Comparison of ENCODE assay signal across 35 mouse cellular contexts in the genomic region with DNA sequence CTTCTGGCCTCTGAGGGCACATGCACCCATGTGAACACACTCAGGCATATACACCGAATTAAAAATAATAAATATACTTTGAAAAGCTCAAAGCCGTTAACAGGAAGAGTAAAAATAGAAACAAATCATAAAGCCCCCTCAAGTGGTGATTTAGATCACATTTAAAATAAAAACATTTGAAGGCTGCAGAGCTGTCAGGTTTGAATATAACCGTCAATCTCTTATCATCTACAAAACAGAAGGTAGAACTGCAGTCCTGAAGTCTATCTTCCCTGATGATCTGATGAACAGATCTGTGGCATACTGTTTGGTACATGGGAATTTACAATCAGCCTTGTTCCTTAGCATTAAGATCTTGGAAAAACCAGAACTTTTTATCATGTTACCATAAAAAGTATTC.
"Had no signal": no experiment of that assay in that cellular context is flagged by ENCODE, and none has a peak within 500 bp of the region (broad histone marks: within the 10 kb centered on the region; RNA-seq: fewer than 3 reads in every experiment).

No protein-coding gene starts in this region.

- H3K27me3 ChIP-seq: heart, embryonic 12.5 days; heart, embryonic 13.5 days; heart, embryonic 15.5 days; hindbrain, embryonic 12.5 days; hindbrain, embryonic 13.5 days; hindbrain, embryonic 15.5 days; intestine, embryonic 15.5 days; kidney, embryonic 15.5 days had no signal

- H3K9me3 ChIP-seq: heart, embryonic 10.5 days; heart, embryonic 12.5 days; heart, embryonic 13.5 days; heart, embryonic 15.5 days; hindbrain, embryonic 10.5 days; hindbrain, embryonic 12.5 days; hindbrain, embryonic 13.5 days; hindbrain, embryonic 15.5 days; intestine, embryonic 15.5 days; kidney, embryonic 15.5 days had no signal

- DNase-seq: heart, postnatal 10 days; heart, postnatal 14 days; heart, postnatal 36 days; heart, postnatal 4 days; kidney, adult 11 months; kidney, adult 18-20 months; kidney, adult 2 months; kidney, adult 8-10 months; kidney, adult 9 months; kidney, postnatal 10 days; kidney, postnatal 14 days; kidney, postnatal 25 days; kidney, postnatal 36 days; kidney, postnatal 4 days; layer of hippocampus, adult 9-11 months; layer of hippocampus, postnatal 36 days had no signal

- ATAC-seq: hindbrain, embryonic 16.5 days; hindbrain, postnatal 0 days; inflammation-experienced regulatory T-cells, adult 6 months; intestine, embryonic 15.5 days; intestine, embryonic 16.5 days; intestine, postnatal 0 days had no signal

- H3K4me2 ChIP-seq: heart, embryonic 11.5 days; heart, embryonic 12.5 days; heart, embryonic 13.5 days; heart, embryonic 15.5 days; hindbrain, embryonic 12.5 days; hindbrain, embryonic 13.5 days; hindbrain, embryonic 14.5 days; hindbrain, embryonic 15.5 days; intestine, embryonic 15.5 days; kidney, embryonic 15.5 days had no signal

- H3K4me1 ChIP-seq: heart, embryonic 10.5 days; heart, embryonic 12.5 days; heart, embryonic 13.5 days; hindbrain, embryonic 10.5 days; hindbrain, embryonic 12.5 days; hindbrain, embryonic 13.5 days; hindbrain, embryonic 15.5 days; intestine, embryonic 15.5 days; kidney, embryonic 15.5 days had no signal

- H3K4me3 ChIP-seq: heart, embryonic 10.5 days; heart, embryonic 12.5 days; heart, embryonic 13.5 days; heart, embryonic 15.5 days; hindbrain, embryonic 10.5 days; hindbrain, embryonic 12.5 days; hindbrain, embryonic 13.5 days; hindbrain, embryonic 15.5 days; intestine, embryonic 15.5 days; kidney, embryonic 15.5 days; layer of hippocampus, adult 2 months had no signal

- H3K9ac ChIP-seq: heart, embryonic 12.5 days; heart, embryonic 13.5 days; heart, embryonic 15.5 days; hindbrain, embryonic 12.5 days; hindbrain, embryonic 13.5 days; hindbrain, embryonic 14.5 days; hindbrain, embryonic 15.5 days; intestine, embryonic 15.5 days; kidney, embryonic 15.5 days had no signal

- H3K27ac ChIP-seq: heart, embryonic 10.5 days; heart, embryonic 13.5 days; heart, embryonic 15.5 days; hindbrain, embryonic 10.5 days; hindbrain, embryonic 12.5 days; hindbrain, embryonic 13.5 days; hindbrain, embryonic 14.5 days; hindbrain, embryonic 15.5 days; hindbrain, postnatal 0 days; intestine, embryonic 15.5 days; kidney, embryonic 15.5 days; kidney, postnatal 0 days; layer of hippocampus, adult 2 months had no signal
